29 mouse cellular contexts compared by ENCODE assay signal in genomic region chr3:96322609-96323008, GRCm38 (mm10). TPM values are rescaled to one million over a fixed set of nuclear protein-coding genes. Genes with fewer than 3 reads are reported as not detected.
DNase-seq lines count a peak whose midpoint lies in the region; ATAC-seq and TF ChIP-seq lines count a peak whose summit lies in the region.
"Had no signal": no experiment of that assay in that cellular context is flagged by ENCODE, and none has a peak within 500 bp of the region (broad histone marks: within the 10 kb centered on the region; RNA-seq: fewer than 3 reads in every experiment).

No protein-coding gene starts in this region.

- 0 out of 2 replicates have a peak overlapping the region, but pooled peaks have one; percentile 26 for H3K9ac ChIP-seq in ES-Bruce4 (ENCODE audit: low read depth, poor library complexity, severe bottlenecking)
- H3K9ac ChIP-seq in limb, embryonic 11.5 days (ENCODE audit: low read length) = no peak overlapping the region
- H3K9ac ChIP-seq: embryonic facial prominence, embryonic 13.5 days; forebrain, embryonic 15.5 days; intestine, embryonic 15.5 days; lung, embryonic 14.5 days; neural tube, embryonic 13.5 days had no signal

- peak overlapping the region; percentile 51 for H3K4me3 ChIP-seq in ES-Bruce4 (ENCODE audit: low read depth, low read length)
- no peak overlapping the region for H3K4me3 ChIP-seq in limb, embryonic 11.5 days (ENCODE audit: low read depth, low read length)
- no peak overlapping the region for H3K4me3 ChIP-seq in layer of hippocampus, adult 2 months
- H3K4me3 ChIP-seq: embryonic facial prominence, embryonic 13.5 days; forebrain, embryonic 15.5 days; intestine, embryonic 15.5 days; myocyte; neural tube, embryonic 13.5 days had no signal

- DNase-seq in heart, adult 11 months = peak; percentile 60
- no peak for DNase-seq in heart, postnatal 4 days
- DNase-seq in ZHBTc4 (ENCODE audit: low read depth, low spot score) = peak; percentile 37
- DNase-seq in limb, embryonic 11.5 days (ENCODE audit: low spot score) = peak; percentile 33
- DNase-seq in layer of hippocampus, adult 2 months (ENCODE audit: low spot score in 2 of 2) = no peak
- DNase-seq: cerebellum, adult 9-10 months; gastrocnemius, postnatal 10 days; kidney, adult 8-10 months; kidney, postnatal 10 days; layer of hippocampus, postnatal 36 days; lung, postnatal 36 days; right cerebral cortex, adult 18-20 months; thymus, adult 2 months; thymus, postnatal 4 days had no signal

- no peak overlapping the region for H3K4me2 ChIP-seq in limb, embryonic 11.5 days (ENCODE audit: low read depth, severe bottlenecking)
- H3K4me2 ChIP-seq: embryonic facial prominence, embryonic 13.5 days; forebrain, embryonic 15.5 days; intestine, embryonic 15.5 days; lung, embryonic 14.5 days; neural tube, embryonic 13.5 days had no signal

- no peak for TF ChIP-seq POLR2A in ES-Bruce4 (IDR thresholded peaks at IDR 0.05; ENCODE audit: insufficient read depth, low read length)

- 17% methylated on average over 10 of the region's 10 CpGs for WGBS in limb, embryonic 11.5 days

- no peak for ATAC-seq in limb, embryonic 11.5 days (ENCODE audit: insufficient number of reproducible peaks, low FRiP score, low TSS enrichment, low read depth)
- no peak for ATAC-seq in erythroblast, adult 5-6 weeks (replicated peaks; ENCODE audit: low FRiP score, poor library complexity, severe bottlenecking)
- ATAC-seq in megakaryocyte progenitor cell, adult 5-6 weeks (replicated peaks; ENCODE audit: poor library complexity) = no peak
- ATAC-seq: CD4-positive, CD25-positive, alpha-beta regulatory T cell, adult 4 months; forebrain, embryonic 15.5 days; hindbrain, embryonic 16.5 days; intestine, embryonic 15.5 days; midbrain, embryonic 16.5 days had no signal

- H3K27ac ChIP-seq in ES-Bruce4 (ENCODE audit: insufficient read depth, low read length) = no peak overlapping the region
- no peak overlapping the region for H3K27ac ChIP-seq in limb, embryonic 11.5 days (replicated peaks; ENCODE audit: low read depth, low read length)
- no peak overlapping the region for H3K27ac ChIP-seq in layer of hippocampus, adult 2 months
- H3K27ac ChIP-seq: embryonic facial prominence, embryonic 13.5 days; forebrain, embryonic 15.5 days; intestine, embryonic 15.5 days; neural tube, embryonic 13.5 days; stomach, postnatal 0 days had no signal

- H3K4me1 ChIP-seq in ES-Bruce4 (ENCODE audit: control insufficient read depth, insufficient read depth, low read length) = no peaks in the 10 kb centered on the region
- no peaks in the 10 kb centered on the region for H3K4me1 ChIP-seq in limb, embryonic 11.5 days (ENCODE audit: control insufficient read depth, insufficient read depth, low read length)
- H3K4me1 ChIP-seq: embryonic facial prominence, embryonic 13.5 days; intestine, embryonic 15.5 days; neural tube, embryonic 13.5 days had no signal

- no peak for TF ChIP-seq EP300 in ES-Bruce4 (IDR thresholded peaks at IDR 0.05; ENCODE audit: insufficient read depth, low read depth, low read length)

- no peaks in the 10 kb centered on the region for H3K27me3 ChIP-seq in ES-Bruce4 (ENCODE audit: control insufficient read depth, insufficient read depth, low read length, poor library complexity, severe bottlenecking)
- H3K27me3 ChIP-seq in limb, embryonic 11.5 days (ENCODE audit: control insufficient read depth, insufficient read depth, low read length) = peaks cover 7% of the 10 kb centered on the region

- no peak for TF ChIP-seq CTCF in ES-Bruce4 (IDR thresholded peaks at IDR 0.05; ENCODE audit: low read depth, low read length)
- TF ChIP-seq CTCF in layer of hippocampus, adult 2 months (conservative IDR thresholded peaks at IDR 0.05) = no peak

- no peaks in the 10 kb centered on the region for H3K36me3 ChIP-seq in ES-Bruce4 (ENCODE audit: control insufficient read depth, insufficient read depth, low read length, poor library complexity, severe bottlenecking)
- H3K36me3 ChIP-seq in limb, embryonic 11.5 days (ENCODE audit: control insufficient read depth, insufficient read depth, low read length) = no peaks in the 10 kb centered on the region
- H3K36me3 ChIP-seq: embryonic facial prominence, embryonic 13.5 days; forebrain, embryonic 15.5 days; G1E; intestine, embryonic 15.5 days; neural tube, embryonic 13.5 days had no signal

- H3K9me3 ChIP-seq in ES-Bruce4 (replicated peaks; ENCODE audit: control insufficient read depth, insufficient read depth, low read length, poor library complexity, severe bottlenecking) = no peaks in the 10 kb centered on the region
- H3K9me3 ChIP-seq in limb, embryonic 11.5 days (ENCODE audit: control insufficient read depth, low read length) = no peaks in the 10 kb centered on the region
- H3K9me3 ChIP-seq: embryonic facial prominence, embryonic 13.5 days; forebrain, embryonic 15.5 days; G1E; intestine, embryonic 15.5 days; neural tube, embryonic 13.5 days had no signal

RNA-seq across cellular contexts. Expression of gene Fcgr1, which starts 28.8 kb away (rescaled TPM):
- total RNA-seq in heart, postnatal 4 days (2021) = under 1 TPM; 0.57 to 0.70 TPM
- polyA plus RNA-seq in ES-Bruce4 (2011; ENCODE audit: insufficient read depth, insufficient read length, low read depth, missing spikeins) = not detected in 2 replicates
- 0.67 and 0.88 TPM in 2 replicates for polyA plus RNA-seq in limb, embryonic 11.5 days (2014; fragmentation: Nextera tagmentation; extraction: Ambion mirVana)
- 9.0 and 10.8 TPM in 2 replicates for total RNA-seq in erythroblast, adult 5-6 weeks (2015; ENCODE audit: low replicate concordance)
- 4.0 and 4.5 TPM in 2 replicates for total RNA-seq in erythroblast, adult 5-6 weeks (2017; ENCODE audit: low replicate concordance)
- total RNA-seq in megakaryocyte progenitor cell, adult 5-6 weeks (2015) = 0.37 and 1.2 TPM in 2 replicates
- 0.14 and 0.21 TPM in 2 replicates for total RNA-seq in megakaryocyte progenitor cell, adult 5-6 weeks (2017)
- 1 to 10 TPM; 2.2 to 2.3 TPM for total RNA-seq in layer of hippocampus, adult 2 months (2021)
- total RNA-seq: megakaryocyte-erythroid progenitor cell, adult 5-6 weeks had no signal
- polyA plus RNA-seq: G1E had no signal

RNA-seq across cellular contexts. Expression of gene Hist2h2bb, which starts 53.1 kb away (rescaled TPM):
- total RNA-seq in heart, postnatal 4 days (2021) = 100 to 1,000 TPM; 767 to 799 TPM
- 33.9 and 35.8 TPM in 2 replicates for polyA plus RNA-seq in ES-Bruce4 (2011; ENCODE audit: insufficient read depth, insufficient read length, low read depth, missing spikeins)
- polyA plus RNA-seq in limb, embryonic 11.5 days (2014; fragmentation: Nextera tagmentation; extraction: Ambion mirVana) = 22.3 and 24.0 TPM in 2 replicates
- 715 and 759 TPM in 2 replicates for total RNA-seq in erythroblast, adult 5-6 weeks (2015; ENCODE audit: low replicate concordance)
- 2,995 and 4,039 TPM in 2 replicates for total RNA-seq in erythroblast, adult 5-6 weeks (2017; ENCODE audit: low replicate concordance)
- total RNA-seq in megakaryocyte progenitor cell, adult 5-6 weeks (2015) = 1,111 and 1,146 TPM in 2 replicates
- 9,134 and 9,995 TPM in 2 replicates for total RNA-seq in megakaryocyte progenitor cell, adult 5-6 weeks (2017)
- 100 to 1,000 TPM; 126 to 137 TPM for total RNA-seq in layer of hippocampus, adult 2 months (2021)

RNA-seq across cellular contexts. Expression of gene Hist2h3b, which starts 54.2 kb away (rescaled TPM):
- 100 to 1,000 TPM; 856 to 901 TPM for total RNA-seq in heart, postnatal 4 days (2021)
- polyA plus RNA-seq in ES-Bruce4 (2011; ENCODE audit: insufficient read depth, insufficient read length, low read depth, missing spikeins) = 7.7 and 11.1 TPM in 2 replicates
- polyA plus RNA-seq in limb, embryonic 11.5 days (2014; fragmentation: Nextera tagmentation; extraction: Ambion mirVana) = 73.6 and 75.8 TPM in 2 replicates
- total RNA-seq in erythroblast, adult 5-6 weeks (2015; ENCODE audit: low replicate concordance) = 373 and 489 TPM in 2 replicates
- 312 and 340 TPM in 2 replicates for total RNA-seq in erythroblast, adult 5-6 weeks (2017; ENCODE audit: low replicate concordance)
- 773 and 862 TPM in 2 replicates for total RNA-seq in megakaryocyte progenitor cell, adult 5-6 weeks (2015)
- total RNA-seq in megakaryocyte progenitor cell, adult 5-6 weeks (2017) = 369 and 430 TPM in 2 replicates
- 10 to 100 TPM; 48.4 to 51.6 TPM for total RNA-seq in layer of hippocampus, adult 2 months (2021)

RNA-seq across cellular contexts. Expression of gene Hist2h4, which starts 59.5 kb away (rescaled TPM):
- 10 to 100 TPM; 81.1 to 87.3 TPM for total RNA-seq in heart, postnatal 4 days (2021)
- 3.6 and 4.0 TPM in 2 replicates for polyA plus RNA-seq in ES-Bruce4 (2011; ENCODE audit: insufficient read depth, insufficient read length, low read depth, missing spikeins)
- polyA plus RNA-seq in limb, embryonic 11.5 days (2014; fragmentation: Nextera tagmentation; extraction: Ambion mirVana) = 5.4 and 5.7 TPM in 2 replicates
- 114 and 128 TPM in 2 replicates for total RNA-seq in erythroblast, adult 5-6 weeks (2015; ENCODE audit: low replicate concordance)
- total RNA-seq in erythroblast, adult 5-6 weeks (2017; ENCODE audit: low replicate concordance) = 46.8 and 67.0 TPM in 2 replicates
- 111 and 118 TPM in 2 replicates for total RNA-seq in megakaryocyte progenitor cell, adult 5-6 weeks (2015)
- total RNA-seq in megakaryocyte progenitor cell, adult 5-6 weeks (2017) = 114 and 115 TPM in 2 replicates
- 10 to 100 TPM; 29.6 to 29.9 TPM for total RNA-seq in layer of hippocampus, adult 2 months (2021)

Comparison
In these comparisons a context has a peak if more than half of its experiments do, and no peak if none do; other contexts are left out.
1. DNase-seq: peak in heart, adult 11 months (single experiment), ZHBTc4 (single experiment) and limb, embryonic 11.5 days (single experiment); none in heart, postnatal 4 days (single experiment) and layer of hippocampus, adult 2 months (0 of 2).
2. RNA of gene Hist2h2bb, which starts 53.1 kb away (total RNA-seq): 1,111 to 9,995 TPM in megakaryocyte progenitor cell, adult 5-6 weeks, 715 to 4,039 TPM in erythroblast, adult 5-6 weeks and 767 to 799 TPM in heart, postnatal 4 days; 126 to 137 TPM in layer of hippocampus, adult 2 months; every median in the first group is over 4 times any median in the second.
3. RNA of gene Hist2h3b, which starts 54.2 kb away (total RNA-seq): 856 to 901 TPM in heart, postnatal 4 days, 369 to 862 TPM in megakaryocyte progenitor cell, adult 5-6 weeks and 312 to 489 TPM in erythroblast, adult 5-6 weeks; 48.4 to 51.6 TPM in layer of hippocampus, adult 2 months; every median in the first group is over 4 times any median in the second.